Mouse (Mus musculus) midbrain, embryonic 10.5 days (tissue): ENCODE data around the gene Mtmr12. TPM values are rescaled to one million over a fixed set of nuclear protein-coding genes. Genes with fewer than 3 reads are reported as not detected.

Experiments used
- DNase-seq: peaks from one replicate; pipeline ENCODE4 v3.0.0-alpha.2; 2017; ENCODE audit warnings: low spot score
- H3K27ac ChIP-seq: fragments of 300-500 bp; sonication (generic); replicated peaks from 2 replicates; pipeline ENCODE4 v1.5.1; 2016; ENCODE audit warnings: mild to moderate bottlenecking
- H3K27me3 ChIP-seq: fragments of 300-500 bp; sonication (generic); 2 replicates; pipeline ENCODE4 v1.6.1; 2016; ENCODE audit warnings: low read depth, mild to moderate bottlenecking; ENCODE audit not compliant: poor library complexity, severe bottlenecking
- H3K36me3 ChIP-seq: fragments of 300-500 bp; sonication (generic); 2 replicates; pipeline ENCODE4 v1.6.1; 2016; ENCODE audit warnings: mild to moderate bottlenecking, moderate library complexity
- H3K4me1 ChIP-seq: fragments of 300-500 bp; sonication (generic); 2 replicates; pipeline ENCODE4 v1.6.1; 2016
- H3K4me3 ChIP-seq: fragments of 300-500 bp; sonication (generic); 2 replicates; pipeline ENCODE4 v1.5.1; 2016; ENCODE audit warnings: mild to moderate bottlenecking, moderate library complexity
- H3K9me3 ChIP-seq: fragments of 300-500 bp; sonication (generic); replicated peaks from 2 replicates; pipeline ENCODE4 v1.6.1; 2016; ENCODE audit warnings: mild to moderate bottlenecking
- WGBS: fragments of 180-500 bp; shearing (Covaris S2); methylation state at CpG from one replicate; pipeline ENCODE4 v1.1.7; 2016; 5-methylcytosine and 5-hydroxymethylcytosine counted together
- polyA plus RNA-seq: library from polyadenylated mRNA; unstranded; fragments of >200 nt; fragmentation: Nextera tagmentation; extraction: Ambion mirVana; gene quantifications from 2 replicates; pipeline ENCODE4 v1.2.1, GENCODE M21; 2016

Gene Mtmr12
- polyA plus RNA-seq, 1 experiment from 2014 or later: 18.0 TPM

- no peak overlapping the region for H3K4me3 ChIP-seq
- no peaks in the 10 kb centered on the region for H3K27me3 ChIP-seq
- peak overlapping the region; percentile 38; the same call in 1 of the 2 replicates for H3K27ac ChIP-seq
- peaks cover 34% of the 10 kb centered on the region for H3K36me3 ChIP-seq
- peaks cover 28% of the 10 kb centered on the region for H3K4me1 ChIP-seq
- 60% methylated on average over 11 of the region's 11 CpGs for WGBS
- no peaks in the 10 kb centered on the region for H3K9me3 ChIP-seq
- DNase-seq: peak; percentile 54
Observed at GRCm38 (mm10) chr15:12246360-12247158, 41.7 kb downstream of the Mtmr12 start.

DNA sequence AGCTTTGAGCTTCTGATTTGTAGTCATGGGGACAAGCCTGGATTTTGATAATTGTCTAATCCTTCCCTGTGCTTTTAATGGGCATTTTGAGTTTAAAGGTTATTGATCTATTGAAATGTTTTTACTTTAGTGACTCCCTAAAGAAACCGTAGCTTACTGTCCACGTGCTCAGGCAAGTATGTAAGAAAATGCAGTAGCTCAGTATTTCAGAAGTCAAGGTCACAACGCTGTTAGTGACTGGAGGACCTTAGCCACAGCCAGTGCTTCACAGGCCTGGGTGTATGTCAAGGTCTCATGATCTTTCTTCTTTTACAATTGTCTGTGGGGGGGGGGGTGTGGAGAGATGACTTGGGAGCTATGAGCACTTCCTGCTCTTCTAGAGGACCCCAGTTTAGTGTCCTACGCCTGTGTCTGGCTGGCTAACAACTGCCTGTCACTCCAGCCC, 42.4 kb downstream of the Mtmr12 start:
- Histone ChIP-seq H3K4me1 (peaks cover 28% of the 10 kb centered on the region), H3K27ac (no peak overlapping the region), H3K4me3 (no peak overlapping the region), H3K36me3 (peaks cover 40% of the 10 kb centered on the region), H3K9me3 (no peaks in the 10 kb centered on the region), H3K27me3 (no peaks in the 10 kb centered on the region)
- WGBS: 55% methylated on average over 4 of the region's 4 CpGs
- no peak for DNase-seq

- 64% methylated on average over 4 of the region's 4 CpGs for WGBS
- Histone ChIP-seq H3K27me3 (no peaks in the 10 kb centered on the region), H3K27ac (no peak overlapping the region), H3K36me3 (peaks cover 47% of the 10 kb centered on the region), H3K9me3 (no peaks in the 10 kb centered on the region), H3K4me3 (no peak overlapping the region), H3K4me1 (peaks cover 28% of the 10 kb centered on the region)
- DNase-seq: no peak
Observed at GRCm38 (mm10) chr15:12248279-12248678, 43.5 kb downstream of the Mtmr12 start.

DNA sequence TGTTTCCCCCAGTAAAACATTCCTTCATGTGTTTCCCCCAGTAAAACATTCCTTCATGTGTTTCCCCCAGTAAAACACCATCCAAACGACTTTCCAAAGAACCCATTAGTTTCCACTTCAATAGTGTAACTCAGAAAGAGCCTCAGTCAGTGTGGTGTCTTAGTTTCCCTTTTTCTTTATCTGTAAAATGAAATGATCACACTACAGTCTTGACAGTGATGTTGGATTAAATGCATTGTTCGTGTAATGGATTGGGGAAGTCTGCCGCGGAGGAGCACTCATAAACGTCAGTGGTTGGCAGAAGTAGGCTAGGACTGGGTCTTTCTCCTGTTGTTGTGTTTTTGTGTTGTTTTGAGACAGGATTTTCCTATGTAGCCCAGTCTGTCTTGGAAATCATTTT, 45.5 kb downstream of the Mtmr12 start:
- peaks cover 49% of the 10 kb centered on the region for H3K36me3 ChIP-seq
- DNase-seq: no peak
- no peak overlapping the region for H3K27ac ChIP-seq
- no peaks in the 10 kb centered on the region for H3K27me3 ChIP-seq
- no peak overlapping the region for H3K4me3 ChIP-seq
- H3K4me1 ChIP-seq: peaks cover 28% of the 10 kb centered on the region
- 90% methylated on average over 5 of the region's 5 CpGs for WGBS
- H3K9me3 ChIP-seq: no peaks in the 10 kb centered on the region

- Histone ChIP-seq H3K4me3 (no peak overlapping the region), H3K36me3 (peaks cover 49% of the 10 kb centered on the region), H3K27ac (no peak overlapping the region), H3K9me3 (no peaks in the 10 kb centered on the region), H3K27me3 (no peaks in the 10 kb centered on the region), H3K4me1 (peaks cover 16% of the 10 kb centered on the region)
- no peak for DNase-seq
- 90% methylated on average over 15 of the region's 15 CpGs for WGBS
Observed at GRCm38 (mm10) chr15:12251416-12252140, 46.8 kb downstream of the Mtmr12 start.

- Histone ChIP-seq H3K9me3 (no peaks in the 10 kb centered on the region), H3K27me3 (no peaks in the 10 kb centered on the region), H3K4me1 (peaks cover 11% of the 10 kb centered on the region), H3K4me3 (no peak overlapping the region), H3K36me3 (peaks cover 51% of the 10 kb centered on the region), H3K27ac (no peak overlapping the region)
- DNase-seq: no peak
- 97% methylated on average over 2 of the region's 2 CpGs for WGBS
Observed at GRCm38 (mm10) chr15:12252141-12252489, 47.3 kb downstream of the Mtmr12 start.

DNA sequence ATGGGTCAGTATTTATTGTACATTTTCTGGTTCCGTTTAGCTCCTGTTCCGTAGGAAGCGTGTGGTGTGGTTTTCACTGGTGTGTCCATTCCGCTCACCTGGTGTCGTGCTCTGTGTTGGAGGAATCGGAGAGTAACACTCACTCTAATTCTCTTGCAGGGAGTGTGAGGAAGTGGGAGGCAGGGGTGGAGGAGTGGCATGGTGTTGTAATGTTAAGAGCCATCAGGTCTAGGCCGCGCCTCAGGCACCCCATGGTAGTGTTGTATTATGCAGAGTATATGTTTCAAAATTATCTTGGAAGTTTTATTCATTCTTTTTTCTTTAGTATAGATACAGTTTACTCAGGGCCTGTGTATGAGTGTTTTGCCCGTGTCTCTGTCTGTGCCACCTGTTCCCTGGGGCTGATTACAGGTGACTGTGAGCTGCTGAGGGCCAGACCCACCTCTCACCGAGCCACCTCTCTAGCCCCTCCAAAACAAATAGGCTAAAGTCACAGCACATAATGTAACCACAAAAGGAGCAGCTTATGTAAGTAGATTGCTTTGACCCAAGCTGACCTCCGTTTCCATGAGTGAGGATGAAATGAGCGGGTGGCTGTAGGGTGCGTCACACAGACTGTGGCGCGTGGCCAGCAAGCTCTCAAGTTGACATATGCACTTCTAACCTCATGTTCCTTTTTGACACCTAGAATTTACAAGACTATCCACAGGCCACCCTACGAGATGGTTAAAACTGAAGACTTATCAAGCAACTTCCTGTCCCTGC, 53.1 kb downstream of the Mtmr12 start:
- H3K9me3 ChIP-seq: no peaks in the 10 kb centered on the region
- no peaks in the 10 kb centered on the region for H3K27me3 ChIP-seq
- DNase-seq: no peak
- peaks cover 80% of the 10 kb centered on the region for H3K36me3 ChIP-seq
- H3K27ac ChIP-seq: no peak overlapping the region
- H3K4me1 ChIP-seq: no peaks in the 10 kb centered on the region
- no peak overlapping the region for H3K4me3 ChIP-seq
- WGBS: 95% methylated on average over 16 of the region's 16 CpGs

- H3K27me3 ChIP-seq: no peaks in the 10 kb centered on the region
- WGBS: 86% methylated on average over 3 of the region's 3 CpGs
- H3K9me3 ChIP-seq: no peaks in the 10 kb centered on the region
- no peak for DNase-seq
- H3K4me3 ChIP-seq: no peak overlapping the region
- no peak overlapping the region for H3K27ac ChIP-seq
- peaks cover 96% of the 10 kb centered on the region for H3K36me3 ChIP-seq
- H3K4me1 ChIP-seq: no peaks in the 10 kb centered on the region
Observed at GRCm38 (mm10) chr15:12263056-12263455, 58.2 kb downstream of the Mtmr12 start.

DNA sequence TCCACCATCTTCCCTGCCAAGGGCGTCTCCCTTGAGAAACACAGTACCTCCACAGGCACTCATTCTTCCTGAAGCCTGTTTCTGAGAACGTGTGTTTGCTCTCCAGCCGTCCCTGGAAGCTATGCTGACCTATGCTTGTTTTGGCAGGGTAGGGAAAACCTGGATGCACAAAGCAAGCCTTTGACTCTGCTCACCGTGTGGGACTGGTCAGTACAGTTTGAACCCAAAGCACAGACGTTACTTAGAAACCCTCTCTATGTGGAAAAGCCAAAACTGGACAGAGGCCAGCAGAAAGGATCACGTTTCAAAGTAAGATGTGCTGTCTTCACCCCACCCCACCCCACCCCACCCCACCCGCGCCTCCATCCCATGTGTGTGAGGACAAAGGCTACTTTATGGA, 61.6 kb downstream of the Mtmr12 start:
- Histone ChIP-seq H3K4me1 (no peaks in the 10 kb centered on the region), H3K9me3 (no peaks in the 10 kb centered on the region), H3K4me3 (no peak overlapping the region), H3K27me3 (no peaks in the 10 kb centered on the region), H3K27ac (no peak overlapping the region), H3K36me3 (peaks cover 98% of the 10 kb centered on the region)
- WGBS: 88% methylated on average over 8 of the region's 8 CpGs
- DNase-seq: no peak

GRCm38 (mm10) chr15:12268021-12268420, 63.2 kb downstream of the Mtmr12 start:
- DNase-seq: peak; percentile 57
- peaks cover 82% of the 10 kb centered on the region for H3K36me3 ChIP-seq

GRCm38 (mm10) chr15:12271340-12271739, 66.5 kb downstream of the Mtmr12 start:
- Histone ChIP-seq H3K9me3 (no peaks in the 10 kb centered on the region), H3K27ac (no peak overlapping the region), H3K4me3 (no peak overlapping the region), H3K27me3 (no peaks in the 10 kb centered on the region), H3K4me1 (no peaks in the 10 kb centered on the region), H3K36me3 (peaks cover 49% of the 10 kb centered on the region)
- DNase-seq: no peak
- WGBS: 89% methylated on average over 9 of the region's 9 CpGs

More at GRCm38 (mm10) chr15:12268021-12268420, 63.2 kb downstream of the Mtmr12 start:
- 55% methylated on average over 1 of the region's 1 CpGs for WGBS
- no peak overlapping the region for H3K4me3 ChIP-seq
- no peaks in the 10 kb centered on the region for H3K4me1 ChIP-seq
- H3K27me3 ChIP-seq: no peaks in the 10 kb centered on the region
- no peak overlapping the region for H3K27ac ChIP-seq
- no peaks in the 10 kb centered on the region for H3K9me3 ChIP-seq

GRCm38 (mm10) chr15:12273325-12274052, 68.7 kb downstream of the Mtmr12 start:
- Histone ChIP-seq H3K27me3 (no peaks in the 10 kb centered on the region), H3K4me1 (no peaks in the 10 kb centered on the region), H3K36me3 (peaks cover 28% of the 10 kb centered on the region), H3K4me3 (no peak overlapping the region), H3K27ac (no peak overlapping the region), H3K9me3 (no peaks in the 10 kb centered on the region)
- WGBS: 85% methylated on average over 12 of the region's 12 CpGs
- DNase-seq: no peak
